In genomic region chr4:156235808-156236533, GRCm38 (mm10) we compare ENCODE assay signal across 8 mouse cellular contexts. TPM values are rescaled to one million over a fixed set of nuclear protein-coding genes. Genes with fewer than 3 reads are reported as not detected.
DNase-seq lines count a peak whose midpoint lies in the region; ATAC-seq lines count a peak whose summit lies in the region.

Noc2l (plus strand) TSS chr4:156236010.

- under 1% methylated on average over 78 of the region's 90 CpGs for WGBS in hindbrain, embryonic 12.5 days

- peaks cover 50% of the 10 kb centered on the region for H3K36me3 ChIP-seq in hindbrain, embryonic 12.5 days

- H3K27ac ChIP-seq in hindbrain, embryonic 12.5 days = peak within 1 kb of the TSS; percentile 91

- H3K4me3 ChIP-seq in hindbrain, embryonic 12.5 days = peak within 1 kb of the TSS; percentile 75

- peak within 1 kb of the TSS; percentile 81 for H3K9ac ChIP-seq in hindbrain, embryonic 12.5 days

- DNase-seq in MN1 (ENCODE audit: low spot score) = peak; percentile 94
- peak; percentile 83 for DNase-seq in cerebellum, adult 9-10 months
- peak; percentile 78 to 89 for DNase-seq in frontal cortex, postnatal 10 days (ENCODE audit: low spot score in 2 of 2)
- DNase-seq in layer of hippocampus, postnatal 14 days (ENCODE audit: low spot score in 2 of 2) = peak; percentile 79 to 90
- peak; percentile 92 for DNase-seq in lung, postnatal 14 days
- peak; percentile 79 for DNase-seq in retina, adult 2 months (ENCODE audit: low read depth, low spot score)
- DNase-seq in thymus, postnatal 36 days = peak; percentile 89 to 92

- H3K27me3 ChIP-seq in hindbrain, embryonic 12.5 days = no peaks in the 10 kb centered on the region

- H3K9me3 ChIP-seq in hindbrain, embryonic 12.5 days (replicated peaks) = no peaks in the 10 kb centered on the region

- peaks cover 21% of the 10 kb centered on the region for H3K4me1 ChIP-seq in hindbrain, embryonic 12.5 days

- peak within 1 kb of the TSS; percentile 85 for H3K4me2 ChIP-seq in hindbrain, embryonic 12.5 days (replicated peaks)

- ATAC-seq in hindbrain, embryonic 12.5 days (ENCODE audit: low FRiP score) = peak; percentile 88

RNA-seq across cellular contexts. Expression of gene Noc2l, which starts in this region (rescaled TPM):
- polyA plus RNA-seq in hindbrain, embryonic 12.5 days (2016; fragmentation: Nextera tagmentation; extraction: Ambion mirVana) = 71.1 and 76.7 TPM in 2 replicates
- 10 to 100 TPM; 60.7 to 61.1 TPM for total RNA-seq in layer of hippocampus, postnatal 14 days (2021)

Comparison
In these comparisons a context has a peak if more than half of its experiments do, and no peak if none do; other contexts are left out.
1. Peak in every context shown above with its lines: DNase-seq, ATAC-seq, H3K4me3 ChIP-seq and H3K27ac ChIP-seq.